Mouse (Mus musculus) heart, embryonic 12.5 days (tissue): ENCODE results near the gene Laptm4a. TPM values are rescaled to one million over a fixed set of nuclear protein-coding genes. Genes with fewer than 3 reads are reported as not detected.

Source experiments
- ATAC-seq: fragments of 200-750 bp; cut with Nextera tagmentation; 2 replicates; pipeline ENCODE4 v1.8.0; 2017; ENCODE audit warnings: moderate TSS enrichment, moderate library complexity; ENCODE audit not compliant: insufficient number of reproducible peaks, low FRiP score
- H3K27ac ChIP-seq: fragments of 300-500 bp; sonication (generic); 2 replicates; pipeline ENCODE4 v1.5.1; 2016; ENCODE audit warnings: mild to moderate bottlenecking, moderate library complexity; ENCODE audit not compliant: poor library complexity, severe bottlenecking
- H3K27me3 ChIP-seq: fragments of 300-500 bp; sonication (generic); replicated peaks from 2 replicates; pipeline ENCODE4 v1.6.1; 2016; ENCODE audit warnings: mild to moderate bottlenecking, moderate library complexity
- H3K36me3 ChIP-seq: fragments of 300-500 bp; sonication (generic); 2 replicates; pipeline ENCODE4 v1.6.1; 2016; ENCODE audit warnings: mild to moderate bottlenecking, moderate library complexity
- H3K4me1 ChIP-seq: fragments of 300-500 bp; sonication (generic); replicated peaks from 2 replicates; pipeline ENCODE4 v1.6.1; 2016; ENCODE audit warnings: mild to moderate bottlenecking
- H3K4me2 ChIP-seq: fragments of 300-500 bp; sonication (generic); 2 replicates; pipeline ENCODE4 v1.6.1; 2016; ENCODE audit warnings: mild to moderate bottlenecking, moderate library complexity
- H3K4me3 ChIP-seq: fragments of 300-500 bp; sonication (generic); 2 replicates; pipeline ENCODE4 v1.5.1; 2016; ENCODE audit warnings: mild to moderate bottlenecking
- H3K9ac ChIP-seq: fragments of 300-500 bp; sonication (generic); 2 replicates; pipeline ENCODE4 v1.6.1; 2016; ENCODE audit warnings: mild to moderate bottlenecking, moderate library complexity
- H3K9me3 ChIP-seq: fragments of 300-500 bp; sonication (generic); replicated peaks from 2 replicates; pipeline ENCODE4 v1.6.1; 2016; ENCODE audit warnings: mild to moderate bottlenecking, moderate library complexity
- WGBS: fragments of 180-500 bp; shearing (Covaris S2); methylation state at CpG from one replicate; pipeline ENCODE4 v1.1.7; 2016; 5-methylcytosine and 5-hydroxymethylcytosine counted together
- polyA plus RNA-seq: library from polyadenylated mRNA; unstranded; fragments of >200 nt; fragmentation: Nextera tagmentation; extraction: Ambion mirVana; gene quantifications from 2 replicates; pipeline ENCODE4 v1.2.1, GENCODE M21; 2016

Laptm4a gene
- polyA plus RNA-seq, result 295 and 302 TPM in 2 replicates

GRCm38 (mm10) chr12:8921394-8922368 is at the start of gene Laptm4a:
Gene Laptm4a (plus strand): TSS chr12:8921664.
- Histone ChIP-seq H3K4me1 (peaks cover 30% of the 10 kb centered on the region), H3K27ac (peak within 1 kb of the TSS; percentile 97), H3K4me2 (peak within 1 kb of the TSS; percentile 95), H3K9me3 (no peaks in the 10 kb centered on the region), H3K4me3 (peak within 1 kb of the TSS; percentile 75), H3K27me3 (no peaks in the 10 kb centered on the region), H3K9ac (peak within 1 kb of the TSS; percentile 87), H3K36me3 (peaks cover 7% of the 10 kb centered on the region)
- under 1% methylated on average over 73 of the region's 73 CpGs for WGBS
- ATAC-seq, result peak; percentile 98

GRCm38 (mm10) chr12:8875583-8875982 is 45.9 kb upstream of the Laptm4a start:
- Histone ChIP-seq H3K36me3 (no peaks in the 10 kb centered on the region), H3K4me3 (no peak overlapping the region), H3K9me3 (no peaks in the 10 kb centered on the region), H3K9ac (no peak overlapping the region), H3K4me2 (no peak overlapping the region), H3K27me3 (no peaks in the 10 kb centered on the region), H3K4me1 (0 out of 2 replicates have a peak, but pooled peaks cover 2% of the 10 kb centered on the region), H3K27ac (no peak overlapping the region)
- no peak for ATAC-seq
- 75% methylated on average over 9 of the region's 9 CpGs for WGBS

- Histone ChIP-seq H3K9me3 (no peaks in the 10 kb centered on the region), H3K4me1 (0 out of 2 replicates have a peak, but pooled peaks cover 2% of the 10 kb centered on the region), H3K27ac (no peak overlapping the region), H3K36me3 (no peaks in the 10 kb centered on the region), H3K4me2 (no peak overlapping the region), H3K4me3 (no peak overlapping the region), H3K27me3 (no peaks in the 10 kb centered on the region), H3K9ac (no peak overlapping the region)
- ATAC-seq, result no peak
- 76% methylated on average over 5 of the region's 5 CpGs for WGBS
Observed at GRCm38 (mm10) chr12:8876865-8877264, 44.6 kb upstream of the Laptm4a start.

- H3K4me3 ChIP-seq, result no peak overlapping the region
- ATAC-seq, result peak; percentile 72
- H3K27ac ChIP-seq, result no peak overlapping the region
- no peaks in the 10 kb centered on the region for H3K9me3 ChIP-seq
- H3K36me3 ChIP-seq, result no peaks in the 10 kb centered on the region
- H3K4me1 ChIP-seq, result 0 out of 2 replicates have a peak, but pooled peaks cover 2% of the 10 kb centered on the region
- WGBS, result 58% methylated on average over 6 of the region's 6 CpGs
- H3K27me3 ChIP-seq, result no peaks in the 10 kb centered on the region
- H3K9ac ChIP-seq, result no peak overlapping the region
- no peak overlapping the region for H3K4me2 ChIP-seq
Observed at GRCm38 (mm10) chr12:8877413-8877812, 44.1 kb upstream of the Laptm4a start.

- no peak overlapping the region for H3K27ac ChIP-seq
- no peak overlapping the region for H3K4me3 ChIP-seq
- no peak for ATAC-seq
- 0 out of 2 replicates have a peak, but pooled peaks cover 2% of the 10 kb centered on the region for H3K4me1 ChIP-seq
- WGBS, result 81% methylated on average over 2 of the region's 2 CpGs
- no peaks in the 10 kb centered on the region for H3K36me3 ChIP-seq
- no peaks in the 10 kb centered on the region for H3K9me3 ChIP-seq
- H3K9ac ChIP-seq, result no peak overlapping the region
- H3K4me2 ChIP-seq, result no peak overlapping the region
- H3K27me3 ChIP-seq, result no peaks in the 10 kb centered on the region
Observed at GRCm38 (mm10) chr12:8878752-8879151, 42.7 kb upstream of the Laptm4a start.

GRCm38 (mm10) chr12:8879389-8879788 is 42.1 kb upstream of the Laptm4a start:
- no peaks in the 10 kb centered on the region for H3K9me3 ChIP-seq
- no peaks in the 10 kb centered on the region for H3K36me3 ChIP-seq
- 58% methylated on average over 6 of the region's 6 CpGs for WGBS
- no peaks in the 10 kb centered on the region for H3K27me3 ChIP-seq
- H3K9ac ChIP-seq, result no peak overlapping the region
- H3K27ac ChIP-seq, result no peak overlapping the region
- H3K4me2 ChIP-seq, result no peak overlapping the region
- H3K4me3 ChIP-seq, result no peak overlapping the region
- peaks cover 6% of the 10 kb centered on the region for H3K4me1 ChIP-seq
- no peak for ATAC-seq

- Histone ChIP-seq H3K4me2 (no peak overlapping the region), H3K27me3 (no peaks in the 10 kb centered on the region), H3K36me3 (no peaks in the 10 kb centered on the region), H3K27ac (no peak overlapping the region), H3K9me3 (no peaks in the 10 kb centered on the region), H3K9ac (no peak overlapping the region), H3K4me1 (peaks cover 24% of the 10 kb centered on the region), H3K4me3 (no peak overlapping the region)
- no peak for ATAC-seq
- 44% methylated on average over 4 of the region's 4 CpGs for WGBS
Observed at GRCm38 (mm10) chr12:8881736-8882135, 39.7 kb upstream of the Laptm4a start.

- 74% methylated on average over 8 of the region's 8 CpGs for WGBS
- Histone ChIP-seq H3K27me3 (no peaks in the 10 kb centered on the region), H3K36me3 (no peaks in the 10 kb centered on the region), H3K9me3 (no peaks in the 10 kb centered on the region), H3K4me2 (no peak overlapping the region), H3K4me3 (no peak overlapping the region), H3K9ac (no peak overlapping the region), H3K27ac (no peak overlapping the region), H3K4me1 (peaks cover 21% of the 10 kb centered on the region)
- no peak for ATAC-seq
Observed at GRCm38 (mm10) chr12:8882376-8882775, 39.1 kb upstream of the Laptm4a start.

- peak overlapping the region; percentile 23; the same call in 1 of the 2 replicates for H3K27ac ChIP-seq
- no peak overlapping the region for H3K4me3 ChIP-seq
- H3K9ac ChIP-seq, result no peak overlapping the region
- H3K36me3 ChIP-seq, result no peaks in the 10 kb centered on the region
- peaks cover 21% of the 10 kb centered on the region for H3K4me1 ChIP-seq
- WGBS, result 20% methylated on average over 13 of the region's 13 CpGs
- ATAC-seq, result peak; percentile 58
- no peaks in the 10 kb centered on the region for H3K9me3 ChIP-seq
- peak overlapping the region; percentile 41 for H3K4me2 ChIP-seq
- no peaks in the 10 kb centered on the region for H3K27me3 ChIP-seq
Observed at GRCm38 (mm10) chr12:8884426-8885145, 36.9 kb upstream of the Laptm4a start.

- Histone ChIP-seq H3K4me1 (peaks cover 21% of the 10 kb centered on the region), H3K27me3 (no peaks in the 10 kb centered on the region), H3K9me3 (no peaks in the 10 kb centered on the region), H3K36me3 (no peaks in the 10 kb centered on the region), H3K4me2 (peak overlapping the region; percentile 41), H3K27ac (peak overlapping the region; percentile 44), H3K9ac (0 out of 2 replicates have a peak overlapping the region, but pooled peaks have one; percentile 20), H3K4me3 (no peak overlapping the region)
- WGBS, result 17% methylated on average over 4 of the region's 4 CpGs
- peak; percentile 69 for ATAC-seq
Observed at GRCm38 (mm10) chr12:8885146-8885543, 36.3 kb upstream of the Laptm4a start.

- Histone ChIP-seq H3K9ac (0 out of 2 replicates have a peak overlapping the region, but pooled peaks have one; percentile 20), H3K27me3 (no peaks in the 10 kb centered on the region), H3K36me3 (no peaks in the 10 kb centered on the region), H3K4me1 (peaks cover 21% of the 10 kb centered on the region), H3K4me2 (no peak overlapping the region), H3K27ac (peak overlapping the region; percentile 44), H3K4me3 (no peak overlapping the region), H3K9me3 (no peaks in the 10 kb centered on the region)
- ATAC-seq, result no peak
- WGBS, result 58% methylated on average over 3 of the region's 3 CpGs
Observed at GRCm38 (mm10) chr12:8885950-8886349, 35.5 kb upstream of the Laptm4a start.
